Mouse (Mus musculus): ENCODE measurements around the gene Ncoa3. TPM values are rescaled to one million over a fixed set of nuclear protein-coding genes. Genes with fewer than 3 reads are reported as not detected.
A peak's percentile ranks its signal among the peaks of the same experiment; 100 is the strongest.

The Ncoa3 gene
- polyA plus RNA-seq, 1 experiment: 31.9 TPM

DNA sequence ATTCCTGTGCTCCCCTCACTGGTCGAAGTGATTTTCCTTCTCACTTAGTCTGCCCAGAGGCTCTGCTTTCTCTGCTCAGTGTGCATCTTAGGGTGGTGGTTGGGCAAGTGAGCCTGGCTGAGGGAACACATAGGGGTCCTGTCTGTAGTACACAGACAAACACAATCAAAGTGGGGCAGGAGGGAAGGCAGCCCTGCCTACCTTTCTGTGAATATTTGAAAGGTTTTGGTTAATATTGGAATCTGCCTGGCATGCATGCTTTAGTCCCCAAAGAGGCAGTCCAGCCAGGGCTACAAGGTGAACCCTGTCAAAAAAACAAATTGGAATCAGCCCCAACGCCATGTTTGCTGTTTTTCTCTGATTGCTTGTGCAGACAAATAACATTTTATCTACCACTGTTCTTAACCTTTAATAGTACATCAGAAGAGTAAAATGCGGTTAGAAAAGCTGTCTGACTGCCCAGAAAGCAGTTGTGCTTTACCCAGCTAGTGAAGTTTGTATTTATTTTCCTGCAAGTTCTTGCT is 42.6 kb downstream of the Ncoa3 start:
- DNase-seq (ENCODE audit: low read depth): no peak

DNA sequence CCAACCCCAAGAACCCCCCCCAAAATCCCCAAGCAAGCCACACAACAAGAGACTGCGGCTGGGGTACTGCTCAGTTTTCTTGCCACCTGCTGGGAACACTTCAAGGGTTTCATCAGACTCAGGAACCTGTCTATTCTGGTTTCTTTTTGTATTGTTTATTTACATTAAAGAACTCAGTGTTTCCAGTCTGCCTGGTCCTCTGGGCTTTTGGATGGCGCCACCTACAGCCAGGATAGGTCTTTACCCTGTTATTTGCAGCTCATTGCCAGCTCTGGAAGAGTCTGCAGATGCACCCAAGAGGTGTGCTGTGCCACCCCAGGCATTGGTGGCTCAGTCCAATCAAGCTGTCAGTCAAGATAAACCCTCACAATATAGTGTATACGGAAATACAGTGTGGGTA is 43.3 kb downstream of the Ncoa3 start:
- DNase-seq (ENCODE audit: low read depth): no peak

DNA sequence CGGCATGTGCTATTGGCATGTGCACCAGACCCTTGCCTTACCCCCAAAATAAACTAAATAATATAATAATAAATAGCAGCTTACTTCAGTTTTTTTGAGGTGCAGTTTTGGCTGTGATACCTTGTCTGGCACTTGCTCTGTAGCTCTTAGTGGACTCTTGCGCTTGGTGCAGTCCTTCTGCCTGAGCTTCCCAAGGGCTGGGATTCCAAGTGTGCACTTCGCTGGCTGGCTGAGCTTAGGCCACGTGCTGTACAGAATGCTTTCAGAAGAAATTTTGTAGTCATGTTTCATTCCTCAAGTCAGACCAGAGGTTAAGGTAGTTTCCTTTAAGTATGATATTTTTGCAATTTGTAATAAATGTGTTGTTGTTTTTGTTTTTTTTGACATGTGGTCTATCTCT is 47.2 kb downstream of the Ncoa3 start:
- DNase-seq (ENCODE audit: low read depth): no peak

DNA sequence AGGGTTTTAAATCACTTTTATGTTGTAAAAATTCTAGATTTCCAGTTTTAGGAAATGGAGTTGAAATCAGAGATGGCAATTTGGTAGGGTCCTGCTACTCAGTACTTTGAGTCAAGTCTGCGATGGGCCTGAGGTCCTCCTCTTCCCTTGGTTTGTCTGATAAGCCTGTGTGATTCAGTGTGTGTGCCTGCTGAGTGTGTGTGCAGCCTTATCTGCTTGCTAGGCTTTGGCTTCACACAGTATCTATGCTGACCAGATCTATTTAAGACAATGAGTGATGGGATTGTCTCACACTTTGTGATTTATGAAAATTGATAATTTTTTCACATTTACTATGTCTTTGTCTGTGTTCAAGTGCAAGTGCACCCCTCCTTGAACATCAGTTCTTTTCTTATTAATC is 50.1 kb downstream of the Ncoa3 start:
- DNase-seq (ENCODE audit: low read depth): no peak

DNA sequence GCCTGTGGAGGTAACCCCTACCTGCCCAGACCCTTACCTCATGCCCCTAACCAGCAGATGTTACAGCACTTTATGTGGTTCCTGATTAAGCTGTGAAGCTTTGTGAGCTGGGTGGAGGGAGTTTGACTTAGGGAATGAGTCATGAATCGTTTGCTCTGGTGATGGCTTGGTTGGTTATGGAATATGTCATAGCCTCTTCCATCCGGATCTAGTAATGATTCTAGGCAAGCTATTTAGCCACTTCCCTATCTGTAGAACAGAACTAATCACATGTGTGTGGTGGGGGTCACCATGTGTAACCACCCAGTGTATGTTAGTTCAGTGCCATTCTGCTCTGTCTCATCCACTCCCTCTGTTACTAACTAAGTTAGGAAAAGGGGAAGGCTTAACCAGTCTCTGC is 52.6 kb downstream of the Ncoa3 start:
- DNase-seq (ENCODE audit: low read depth): no peak

DNA sequence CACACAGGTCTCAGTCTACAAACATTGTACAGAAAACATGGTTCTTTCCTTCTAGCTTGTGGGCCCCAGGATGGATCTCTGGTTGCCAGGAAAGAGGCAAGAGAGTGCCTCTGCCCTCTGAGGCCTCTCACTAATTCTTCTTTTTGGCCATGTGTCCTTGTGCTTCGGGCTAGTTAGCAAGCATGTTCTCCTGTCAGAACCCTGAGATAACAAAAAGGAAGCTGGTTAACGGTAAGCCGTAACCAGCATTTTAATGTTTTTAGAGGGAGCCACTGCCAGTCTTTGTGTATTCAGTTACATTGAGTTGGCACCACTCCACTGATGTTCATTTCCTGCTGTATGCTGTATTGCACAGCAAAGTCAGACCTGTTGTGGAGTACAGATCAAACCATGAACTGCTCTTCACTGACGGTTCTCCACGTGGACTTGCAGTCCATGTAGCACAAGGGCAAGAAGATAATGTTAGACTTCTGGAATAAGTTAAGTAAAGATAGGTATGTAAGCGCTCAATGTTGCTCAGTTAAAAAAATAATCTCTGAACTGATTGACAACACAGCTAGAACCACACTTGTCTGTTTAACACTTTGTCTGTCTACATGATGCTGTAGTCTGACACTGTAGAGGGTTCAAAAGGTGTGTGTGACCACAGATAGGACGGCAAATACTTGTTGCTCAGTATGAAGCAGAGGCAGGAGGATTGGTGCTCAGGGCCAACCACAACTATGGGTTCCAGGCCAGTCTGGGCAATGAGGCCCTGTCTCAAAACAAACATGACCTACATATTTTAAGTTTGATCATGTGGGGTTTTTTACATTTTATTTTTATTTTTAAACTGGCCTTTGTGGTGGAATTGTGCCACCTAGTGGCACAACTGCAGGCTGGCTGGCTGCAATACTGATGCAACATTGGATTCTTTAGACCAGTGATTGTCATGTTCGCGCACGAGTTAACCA is 53.4 kb downstream of the Ncoa3 start:
- DNase-seq (ENCODE audit: low read depth): no peak

DNA sequence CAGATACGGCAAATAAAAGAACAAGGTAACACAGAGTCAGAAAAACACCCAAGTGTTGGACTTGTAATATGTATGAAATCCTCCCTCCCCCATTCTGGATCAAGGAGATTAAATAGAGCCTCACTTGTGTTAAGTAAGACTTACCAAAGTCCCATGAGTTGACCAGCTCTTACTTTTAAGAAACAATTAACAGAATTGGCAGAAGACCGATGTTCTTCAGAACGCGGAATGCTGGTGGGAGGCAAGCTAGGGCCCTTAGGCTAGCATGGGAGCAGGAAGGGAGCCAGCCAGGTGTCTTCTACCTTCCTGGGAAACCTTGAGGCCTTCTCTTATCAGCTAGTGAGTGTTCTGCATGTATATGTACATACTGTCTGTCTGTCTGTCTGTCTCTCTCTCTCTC is 55.5 kb downstream of the Ncoa3 start:
- DNase-seq (ENCODE audit: low read depth): peak; percentile 70

DNA sequence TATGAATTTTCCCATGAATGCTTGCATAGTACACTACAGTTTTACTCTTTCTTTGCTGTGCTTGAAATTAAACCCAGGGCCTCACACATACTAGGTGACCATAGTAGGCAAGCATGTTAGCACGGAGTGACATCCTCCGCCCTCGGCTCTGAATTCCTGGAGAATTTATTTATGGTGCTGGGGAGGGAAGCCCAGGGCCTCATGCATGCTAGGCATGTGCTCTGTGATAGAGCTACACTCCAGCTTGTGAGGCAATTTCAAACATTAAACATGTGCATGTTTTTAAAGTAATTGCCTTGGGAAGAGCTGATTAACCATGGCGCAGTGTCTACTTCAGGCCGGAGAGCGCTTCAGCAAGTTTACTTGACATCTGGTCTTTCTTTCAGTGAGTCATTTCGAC is 56.4 kb downstream of the Ncoa3 start:
- no peak for DNase-seq (ENCODE audit: low read depth)

DNA sequence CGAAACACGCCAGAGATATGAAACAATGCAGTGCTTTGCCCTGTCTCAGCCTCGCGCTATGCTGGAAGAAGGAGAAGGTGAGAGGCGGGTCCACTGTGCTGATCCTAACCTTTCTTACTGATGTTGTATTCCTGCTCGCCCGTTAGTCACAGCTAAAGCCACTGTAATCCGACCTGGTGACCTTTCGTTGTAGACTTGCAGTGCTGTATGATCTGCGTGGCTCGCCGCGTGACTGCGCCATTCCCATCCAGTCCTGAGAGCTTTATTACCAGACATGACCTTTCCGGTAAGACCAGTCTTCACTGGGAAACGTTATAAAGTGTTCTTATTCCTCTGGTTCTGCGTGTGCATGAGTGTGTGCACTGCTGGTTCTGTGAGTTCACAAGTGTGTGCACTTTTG is 59.0 kb downstream of the Ncoa3 start:
- DNase-seq (ENCODE audit: low read depth): no peak

DNA sequence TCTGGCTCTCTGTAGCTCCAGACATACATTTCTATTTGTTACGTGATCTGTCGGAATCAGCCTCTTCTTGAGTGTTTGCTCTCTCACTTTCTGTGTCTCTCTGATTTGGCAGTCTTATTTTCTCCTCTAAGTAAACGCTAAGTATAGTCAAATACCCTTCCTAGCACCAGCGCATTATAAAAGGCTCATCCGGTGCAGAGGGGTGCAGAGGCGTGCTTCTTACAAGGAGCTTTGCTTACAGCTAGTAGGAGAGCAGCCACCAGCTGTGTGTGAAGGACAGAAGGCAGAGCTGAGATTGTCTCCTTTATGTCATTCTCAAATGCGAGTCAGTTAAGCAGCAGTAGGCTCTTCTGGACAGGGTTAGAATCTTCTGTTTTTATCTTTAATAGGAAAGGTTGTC is 59.5 kb downstream of the Ncoa3 start:
- no peak for DNase-seq (ENCODE audit: low read depth)

DNA sequence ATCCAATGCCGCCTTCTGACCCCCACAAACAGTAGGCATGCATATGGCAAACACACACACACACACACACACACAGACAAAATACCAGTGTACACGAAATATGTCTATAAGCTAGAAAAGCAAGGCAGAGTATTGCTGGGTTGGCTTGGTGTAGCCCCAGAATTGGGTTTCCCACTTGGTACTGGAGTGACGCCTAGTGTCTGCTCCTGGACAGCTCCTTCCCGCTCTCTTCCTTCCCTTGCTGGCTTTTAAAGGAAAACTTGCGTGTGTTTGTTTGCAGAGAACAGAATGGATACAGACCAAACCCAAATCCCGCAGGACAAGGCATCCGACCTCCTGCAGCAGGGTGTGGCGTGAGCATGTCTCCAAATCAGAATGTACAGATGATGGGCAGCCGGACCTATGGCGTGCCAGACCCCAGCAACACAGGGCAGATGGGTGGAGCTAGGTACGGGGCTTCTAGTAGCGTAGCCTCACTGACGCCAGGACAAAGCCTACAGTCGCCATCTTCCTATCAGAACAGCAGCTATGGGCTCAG is 61.6 kb downstream of the Ncoa3 start:
- no peak for DNase-seq (ENCODE audit: low read depth)

DNA sequence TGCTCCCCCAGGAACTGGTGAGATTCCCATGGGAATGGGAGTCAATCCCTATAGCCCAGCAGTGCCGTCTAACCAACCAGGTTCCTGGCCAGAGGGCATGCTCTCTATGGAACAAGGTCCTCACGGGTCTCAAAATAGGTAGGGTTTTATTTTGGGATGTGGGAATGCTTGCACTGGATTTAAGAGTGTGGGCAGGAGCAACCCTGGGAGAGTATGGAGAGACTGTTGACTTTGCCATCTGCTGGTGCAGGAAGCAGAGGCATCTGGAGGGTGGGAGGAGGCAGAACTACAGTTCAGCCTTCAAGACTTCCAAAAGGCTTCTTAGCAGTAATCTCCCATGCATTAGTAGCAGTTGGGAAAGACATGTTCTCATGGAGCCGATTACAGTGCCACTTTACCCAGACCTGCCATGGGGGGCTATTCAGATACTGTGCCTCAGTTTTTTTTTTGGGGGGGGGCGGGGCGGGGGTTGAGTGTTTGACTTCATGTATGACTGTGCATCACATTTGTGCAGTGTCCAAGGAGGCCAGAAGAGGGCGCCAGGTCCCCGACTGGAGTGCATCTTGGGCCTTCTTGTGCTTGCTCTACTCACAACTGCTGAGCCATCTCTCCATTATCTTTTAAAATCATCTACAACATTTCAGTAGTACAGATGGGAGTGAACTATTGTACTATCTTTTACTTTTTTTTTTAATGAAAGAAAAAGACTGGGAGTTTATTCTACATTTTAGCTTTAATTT is 67.4 kb downstream of the Ncoa3 start:
- DNase-seq (ENCODE audit: low read depth): no peak

DNA sequence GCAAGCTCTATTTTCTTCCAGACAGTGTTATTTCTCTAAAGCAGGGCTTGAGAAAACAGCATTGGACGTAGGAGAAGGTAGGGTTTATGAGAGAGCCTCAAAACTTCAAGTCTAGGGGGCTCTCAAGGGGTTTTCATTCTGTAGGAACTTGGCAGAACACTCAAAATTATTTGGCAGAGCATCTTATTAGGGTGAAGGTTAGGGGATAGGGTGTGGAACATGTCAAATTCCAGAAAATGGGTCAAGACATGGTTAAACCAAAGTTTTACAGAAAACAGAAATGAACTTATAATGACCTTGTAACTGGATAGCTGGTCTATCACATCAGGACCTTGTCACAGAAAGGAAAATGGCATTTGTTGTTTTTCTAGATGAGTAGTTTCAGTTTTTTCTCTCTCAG is 69.6 kb downstream of the Ncoa3 start:
- DNase-seq (ENCODE audit: low read depth): no peak

DNA sequence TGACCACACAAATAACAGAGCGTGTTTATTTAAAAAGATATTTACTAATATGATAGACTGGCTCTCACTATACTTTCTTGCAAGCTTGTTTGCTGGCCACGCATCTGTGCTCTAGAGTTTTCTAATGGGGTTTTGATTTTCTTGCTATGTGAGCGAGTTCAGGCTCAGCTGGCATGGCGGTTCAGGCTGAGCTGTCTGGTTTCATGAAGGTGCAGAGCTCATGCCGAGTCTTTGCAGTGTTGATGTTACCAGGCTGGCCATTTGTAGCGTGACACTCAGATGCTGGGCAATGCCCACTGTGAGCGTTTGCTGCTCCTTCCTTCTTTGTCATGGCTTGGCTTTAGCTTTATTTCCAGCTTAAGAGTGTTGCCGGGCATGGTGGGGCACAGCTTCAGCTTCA is 70.0 kb downstream of the Ncoa3 start:
- no peak for DNase-seq (ENCODE audit: low read depth)

DNA sequence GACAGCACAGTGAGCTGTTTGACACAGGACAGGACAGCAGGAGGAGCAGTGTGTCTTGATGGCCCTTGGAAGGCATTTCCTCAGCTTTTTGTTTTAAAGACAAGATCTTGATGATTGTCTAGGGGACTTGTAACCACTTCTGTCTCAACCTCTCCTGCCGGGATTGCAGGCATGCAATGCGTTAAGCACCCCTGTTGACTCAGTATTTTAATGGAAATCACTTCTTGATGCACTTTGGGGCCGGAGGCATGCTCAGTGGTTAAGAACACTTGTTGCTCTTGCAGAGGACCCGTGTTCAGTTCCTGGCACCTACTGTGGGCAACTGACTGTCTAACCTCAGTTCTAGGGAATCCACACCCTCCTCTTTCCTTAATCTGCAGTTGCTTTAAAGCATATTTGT is 74.0 kb downstream of the Ncoa3 start:
- no peak for DNase-seq (ENCODE audit: low read depth)

DNA sequence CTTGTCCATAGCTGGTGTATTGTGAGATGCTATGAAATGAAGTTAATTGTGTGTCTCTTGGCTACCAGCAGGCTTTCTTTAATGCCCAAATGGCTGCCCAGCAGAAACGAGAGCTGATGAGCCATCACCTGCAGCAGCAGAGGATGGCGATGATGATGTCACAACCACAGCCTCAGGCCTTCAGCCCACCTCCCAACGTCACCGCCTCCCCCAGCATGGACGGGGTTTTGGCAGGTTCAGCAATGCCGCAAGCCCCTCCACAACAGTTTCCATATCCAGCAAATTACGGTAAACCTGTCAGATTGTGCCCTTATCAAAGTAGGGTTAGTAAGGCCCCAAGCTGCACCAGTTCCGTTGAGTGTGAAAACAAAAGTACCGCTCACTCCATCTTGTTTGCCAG is 75.8 kb downstream of the Ncoa3 start:
- no peak for DNase-seq (ENCODE audit: low read depth)

DNA sequence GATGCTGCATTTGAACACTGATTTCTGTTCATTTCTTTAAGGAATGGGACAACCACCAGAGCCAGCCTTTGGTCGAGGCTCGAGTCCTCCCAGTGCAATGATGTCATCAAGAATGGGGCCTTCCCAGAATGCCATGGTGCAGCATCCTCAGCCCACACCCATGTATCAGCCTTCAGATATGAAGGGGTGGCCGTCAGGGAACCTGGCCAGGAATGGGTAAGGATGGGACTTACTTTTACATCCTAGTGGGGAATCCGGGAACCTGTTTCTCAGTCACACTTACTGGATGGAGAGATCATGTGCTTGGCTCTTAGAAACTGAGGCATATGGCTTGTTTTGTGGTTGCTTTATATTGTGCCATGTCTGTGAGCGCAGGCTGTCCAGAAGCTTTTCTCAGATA is 76.7 kb downstream of the Ncoa3 start:
- no peak for DNase-seq (ENCODE audit: low read depth)

DNA sequence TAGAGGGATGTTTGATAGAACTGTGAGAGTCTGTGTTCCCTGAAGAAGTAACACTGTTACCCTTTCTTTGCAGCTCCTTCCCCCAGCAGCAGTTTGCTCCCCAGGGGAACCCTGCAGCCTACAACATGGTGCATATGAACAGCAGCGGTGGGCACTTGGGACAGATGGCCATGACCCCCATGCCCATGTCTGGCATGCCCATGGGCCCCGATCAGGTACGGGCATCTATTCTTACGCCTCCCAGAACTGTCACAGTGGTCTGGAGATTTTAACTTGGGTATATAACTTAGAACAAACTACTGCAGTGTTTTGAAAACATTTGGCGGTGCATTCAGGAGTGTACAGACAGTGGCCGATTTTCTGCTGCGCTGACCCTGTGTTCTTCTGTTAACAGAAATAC is 77.3 kb downstream of the Ncoa3 start:
- DNase-seq (ENCODE audit: low read depth): no peak

DNA sequence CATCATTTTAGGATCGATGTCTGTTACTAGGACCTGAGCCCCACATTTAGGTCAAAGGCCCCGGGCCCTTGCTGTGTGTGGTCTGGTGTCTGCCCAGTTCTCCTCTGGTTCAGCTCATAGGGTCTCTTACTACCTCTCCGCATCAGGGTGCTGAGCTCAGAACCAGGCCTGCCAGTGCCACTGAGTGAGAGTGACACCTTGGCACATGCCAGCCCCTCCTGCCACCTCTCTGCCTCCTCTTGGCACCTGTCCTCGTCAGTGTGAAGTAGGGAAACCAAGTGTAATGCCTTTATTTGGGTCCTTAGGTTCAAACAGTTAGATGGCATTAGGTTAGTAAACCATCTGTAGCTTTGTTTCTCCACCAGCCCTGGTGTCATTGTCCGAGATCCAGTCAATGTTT is 79.0 kb downstream of the Ncoa3 start:
- no peak for DNase-seq (ENCODE audit: low read depth)

DNA sequence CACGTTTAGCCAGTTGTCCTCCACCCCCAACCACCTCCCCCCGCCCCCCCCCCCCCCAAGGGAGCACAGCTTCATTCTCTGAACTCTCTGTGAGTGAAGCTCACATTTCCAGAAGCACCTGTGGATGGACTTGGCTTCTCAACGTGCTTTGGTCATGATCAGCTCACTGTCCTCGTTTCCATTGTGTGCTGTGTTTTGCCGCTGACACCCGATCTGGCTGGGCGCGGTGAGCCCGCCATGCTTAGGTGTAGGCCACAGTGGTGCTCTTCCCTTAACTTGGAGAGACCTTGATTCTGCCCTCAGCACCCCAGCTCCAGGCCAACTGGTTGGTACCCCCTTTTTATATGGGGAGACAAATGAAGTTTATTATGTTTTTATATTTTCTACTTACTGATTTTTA is 79.5 kb downstream of the Ncoa3 start:
- DNase-seq (ENCODE audit: low read depth): no peak

DNA sequence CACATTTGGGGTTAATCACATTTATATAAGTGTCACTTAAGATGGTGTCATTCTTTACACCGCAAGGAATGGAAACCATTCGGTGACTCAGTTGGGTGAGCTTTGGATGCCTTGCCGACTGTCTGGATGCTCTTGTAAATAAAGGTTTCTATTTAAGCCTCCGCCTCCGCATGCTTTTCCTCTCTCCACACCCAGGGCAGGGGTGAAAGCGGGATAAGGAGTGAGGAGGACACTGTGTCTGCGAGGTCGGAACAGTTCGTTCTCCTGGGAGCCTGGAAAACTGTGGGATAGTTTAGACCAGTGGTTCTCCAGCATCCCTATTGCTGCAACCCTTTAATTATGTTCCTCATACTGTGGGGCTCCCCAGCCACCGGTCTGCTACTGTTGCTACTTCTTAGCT is 80.6 kb downstream of the Ncoa3 start:
- no peak for DNase-seq (ENCODE audit: low read depth)

DNA sequence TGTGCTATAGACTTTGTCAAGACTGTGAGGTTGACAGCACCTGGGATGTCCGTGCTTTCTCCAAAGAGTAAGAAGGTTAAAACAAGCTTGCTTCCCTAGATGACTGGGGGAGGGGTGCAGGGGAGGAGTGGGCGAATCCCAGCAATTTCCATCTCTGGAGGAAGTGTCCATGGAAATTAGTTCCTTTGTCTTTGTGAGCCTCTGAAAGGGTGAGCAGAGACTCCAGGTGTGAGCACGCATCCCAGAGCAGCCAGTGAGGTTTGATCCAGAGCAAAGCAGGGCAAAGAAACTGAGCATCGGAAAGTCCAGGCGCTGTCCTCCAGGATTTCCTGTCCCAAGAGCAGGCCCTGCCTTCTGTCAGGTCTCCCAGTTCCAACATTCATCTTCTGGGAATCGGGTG is 81.9 kb downstream of the Ncoa3 start:
- no peak for DNase-seq (ENCODE audit: low read depth)

DNA sequence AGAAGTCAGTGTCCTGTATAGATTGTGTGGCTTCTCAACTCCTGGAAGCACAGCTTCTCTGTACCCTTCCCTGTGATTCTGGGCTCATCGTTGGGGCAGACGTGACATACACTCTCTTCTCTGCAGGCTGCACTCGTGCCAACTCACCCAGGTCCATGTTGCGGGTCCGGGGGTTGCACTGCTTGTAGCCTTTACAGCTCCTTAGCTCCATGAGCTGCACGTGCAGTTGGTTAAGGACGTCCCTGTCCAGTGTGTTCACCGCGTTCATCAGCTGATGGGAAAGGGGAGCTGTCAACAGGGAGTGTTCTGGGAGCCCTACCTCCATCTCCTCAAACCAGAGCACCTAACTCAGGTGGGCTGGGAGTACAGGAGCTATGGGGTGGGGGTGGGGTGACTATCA is 84.9 kb downstream of the Ncoa3 start:
- no peak for DNase-seq (ENCODE audit: low read depth)

All from gonadal fat pad, adult 2 months (tissue).